Mouse (Mus musculus) stomach, embryonic 14.5 days (tissue): ENCODE results near the gene Mgat4b. TPM values are rescaled to one million over a fixed set of nuclear protein-coding genes. Genes with fewer than 3 reads are reported as not detected.

ENCODE experiments used
- ATAC-seq: fragments of 200-750 bp; cut with Nextera tagmentation; 2 replicates; pipeline ENCODE4 v1.8.0; 2017; ENCODE audit warnings: low read depth, moderate TSS enrichment; ENCODE audit not compliant: insufficient number of reproducible peaks, insufficient read depth, low FRiP score
- H3K27ac ChIP-seq: fragments of 300-500 bp; sonication (generic); 2 replicates; pipeline ENCODE4 v1.5.1; 2014; ENCODE audit warnings: mild to moderate bottlenecking, low read length, moderate library complexity, mixed read lengths
- H3K27me3 ChIP-seq: fragments of 300-500 bp; sonication (generic); 2 replicates; pipeline ENCODE4 v1.6.1; 2014; ENCODE audit warnings: low read length, control low read depth, mixed read lengths; ENCODE audit not compliant: control insufficient read depth, insufficient read depth
- H3K36me3 ChIP-seq: fragments of 300-500 bp; sonication (generic); 2 replicates; pipeline ENCODE4 v1.6.1; 2014; ENCODE audit warnings: mild to moderate bottlenecking, control low read depth, low read length, moderate library complexity, mixed read lengths; ENCODE audit not compliant: control insufficient read depth, insufficient read depth
- H3K4me1 ChIP-seq: fragments of 300-500 bp; sonication (generic); 2 replicates; pipeline ENCODE4 v1.6.1; 2014; ENCODE audit warnings: low read length, control low read depth, mixed read lengths; ENCODE audit not compliant: control insufficient read depth, insufficient read depth
- H3K4me2 ChIP-seq: fragments of 300-500 bp; sonication (generic); replicated peaks from 2 replicates; pipeline ENCODE4 v1.6.1; 2014; ENCODE audit warnings: low read depth, low read length, control low read depth
- H3K4me3 ChIP-seq: fragments of 300-500 bp; sonication (generic); 2 replicates; pipeline ENCODE4 v1.5.1; 2014; ENCODE audit warnings: low read depth, low read length, control low read depth
- H3K9ac ChIP-seq: fragments of 300-500 bp; sonication (generic); replicated peaks from 2 replicates; pipeline ENCODE4 v1.6.1; 2014; ENCODE audit warnings: low read depth, mild to moderate bottlenecking, control low read depth, low read length, moderate library complexity, mixed read lengths
- H3K9me3 ChIP-seq: fragments of 300-500 bp; sonication (generic); 2 replicates; pipeline ENCODE4 v1.6.1; 2016; ENCODE audit warnings: low read depth, low read length, control low read depth; ENCODE audit not compliant: control insufficient read depth
- WGBS: fragments of 180-500 bp; shearing (Covaris S2); extraction: QIAGEN DNeasy Blood & Tissue Kit; methylation state at CpG from one replicate; pipeline ENCODE4 v1.1.7; 2014; 5-methylcytosine and 5-hydroxymethylcytosine counted together
- polyA plus RNA-seq: library from polyadenylated mRNA; unstranded; fragments of >200 nt; fragmentation: Nextera tagmentation; extraction: Ambion mirVana; gene quantifications from 2 replicates; pipeline ENCODE4 v1.2.1, GENCODE M21; 2014

Gene Mgat4b
- polyA plus RNA-seq, 1 experiment from 2014 or later: 9.6 TPM

DNA sequence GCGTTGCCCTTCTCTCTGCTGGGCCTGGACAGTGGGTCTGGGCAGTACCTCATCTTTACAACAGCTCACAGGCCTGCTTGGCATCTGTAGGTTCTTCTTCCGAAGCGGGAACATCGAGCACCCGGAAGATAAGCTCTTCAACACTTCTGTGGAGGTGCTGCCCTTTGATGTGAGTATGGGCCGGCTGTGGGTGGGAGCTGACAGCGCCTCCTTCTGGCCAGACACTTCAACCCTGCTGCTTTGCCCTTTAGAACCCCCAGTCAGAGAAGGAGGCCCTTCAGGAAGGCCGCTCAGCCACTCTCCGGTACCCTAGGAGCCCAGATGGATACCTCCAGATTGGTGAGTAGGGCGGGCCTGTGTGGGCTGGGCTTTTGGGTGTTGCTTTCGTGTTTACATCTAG is 23.3 kb downstream of the Mgat4b start:
- no peak overlapping the region for H3K4me2 ChIP-seq
- peaks cover 6% of the 10 kb centered on the region; the same call in 1 of the 2 replicates for H3K27me3 ChIP-seq
- no peak for ATAC-seq
- H3K9me3 ChIP-seq: no peaks in the 10 kb centered on the region
- H3K36me3 ChIP-seq: peaks cover 30% of the 10 kb centered on the region
- H3K4me3 ChIP-seq: no peak overlapping the region
- no peak overlapping the region for H3K27ac ChIP-seq
- no peak overlapping the region for H3K9ac ChIP-seq
- WGBS: 87% methylated on average over 11 of the region's 11 CpGs
- H3K4me1 ChIP-seq: peaks cover 14% of the 10 kb centered on the region

DNA sequence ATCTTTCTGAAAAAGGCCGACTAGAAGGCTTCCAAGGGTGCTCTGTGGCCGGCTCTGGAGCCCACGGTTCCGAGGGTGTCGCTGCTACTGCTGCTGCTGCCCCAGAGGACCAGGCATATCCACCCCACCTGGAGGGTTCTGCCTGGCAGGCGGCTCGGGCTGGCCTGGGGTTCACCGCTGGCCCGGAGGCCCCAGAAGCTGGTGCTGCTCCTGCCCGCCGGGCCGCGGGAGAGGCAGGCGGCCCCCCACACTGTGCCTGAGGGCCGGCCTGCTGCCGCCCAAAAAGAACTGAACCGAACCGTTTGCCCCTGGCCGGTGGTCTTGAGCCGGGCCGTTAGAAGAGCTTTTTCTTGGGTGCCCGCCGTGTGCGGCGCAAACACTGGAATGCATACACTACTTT is 23.9 kb downstream of the Mgat4b start:
- Histone ChIP-seq H3K4me2 (no peak overlapping the region), H3K9me3 (no peaks in the 10 kb centered on the region), H3K36me3 (peaks cover 30% of the 10 kb centered on the region), H3K27me3 (peaks cover 6% of the 10 kb centered on the region; the same call in 1 of the 2 replicates), H3K9ac (no peak overlapping the region), H3K4me1 (peaks cover 10% of the 10 kb centered on the region; the same call in 1 of the 2 replicates), H3K27ac (no peak overlapping the region), H3K4me3 (no peak overlapping the region)
- ATAC-seq: no peak
- WGBS: 94% methylated on average over 23 of the region's 25 CpGs

DNA sequence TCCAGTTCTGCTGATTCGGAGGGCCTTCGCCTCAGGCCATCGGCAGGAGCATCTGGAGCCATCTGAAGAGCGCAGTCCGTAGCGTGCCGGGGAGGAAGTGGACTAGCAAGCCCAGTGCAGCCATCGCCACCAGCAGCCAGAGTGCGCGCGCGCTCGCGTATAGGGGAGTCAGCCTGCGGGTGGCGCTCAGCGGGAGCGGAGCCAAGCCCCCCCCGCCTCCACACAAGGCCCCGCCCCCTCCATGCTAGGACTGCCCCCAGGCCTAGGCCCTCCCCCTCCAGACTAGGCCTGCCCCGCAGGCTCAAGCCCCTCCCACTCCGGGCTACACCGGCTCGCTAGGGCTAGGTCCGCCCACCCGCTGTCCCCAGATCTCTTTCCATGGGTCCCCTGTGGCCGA is 25.8 kb downstream of the Mgat4b start:
- Histone ChIP-seq H3K4me1 (0 out of 2 replicates have a peak, but pooled peaks cover 8% of the 10 kb centered on the region), H3K4me2 (peak overlapping the region; percentile 87), H3K27me3 (peaks cover 6% of the 10 kb centered on the region; the same call in 1 of the 2 replicates), H3K9me3 (no peaks in the 10 kb centered on the region), H3K4me3 (peak overlapping the region; percentile 49), H3K9ac (peak overlapping the region; percentile 45; the same call in 1 of the 2 replicates), H3K27ac (no peak overlapping the region), H3K36me3 (peaks cover 30% of the 10 kb centered on the region)
- under 1% methylated on average over 25 of the region's 27 CpGs for WGBS
- ATAC-seq: peak; percentile 95

DNA sequence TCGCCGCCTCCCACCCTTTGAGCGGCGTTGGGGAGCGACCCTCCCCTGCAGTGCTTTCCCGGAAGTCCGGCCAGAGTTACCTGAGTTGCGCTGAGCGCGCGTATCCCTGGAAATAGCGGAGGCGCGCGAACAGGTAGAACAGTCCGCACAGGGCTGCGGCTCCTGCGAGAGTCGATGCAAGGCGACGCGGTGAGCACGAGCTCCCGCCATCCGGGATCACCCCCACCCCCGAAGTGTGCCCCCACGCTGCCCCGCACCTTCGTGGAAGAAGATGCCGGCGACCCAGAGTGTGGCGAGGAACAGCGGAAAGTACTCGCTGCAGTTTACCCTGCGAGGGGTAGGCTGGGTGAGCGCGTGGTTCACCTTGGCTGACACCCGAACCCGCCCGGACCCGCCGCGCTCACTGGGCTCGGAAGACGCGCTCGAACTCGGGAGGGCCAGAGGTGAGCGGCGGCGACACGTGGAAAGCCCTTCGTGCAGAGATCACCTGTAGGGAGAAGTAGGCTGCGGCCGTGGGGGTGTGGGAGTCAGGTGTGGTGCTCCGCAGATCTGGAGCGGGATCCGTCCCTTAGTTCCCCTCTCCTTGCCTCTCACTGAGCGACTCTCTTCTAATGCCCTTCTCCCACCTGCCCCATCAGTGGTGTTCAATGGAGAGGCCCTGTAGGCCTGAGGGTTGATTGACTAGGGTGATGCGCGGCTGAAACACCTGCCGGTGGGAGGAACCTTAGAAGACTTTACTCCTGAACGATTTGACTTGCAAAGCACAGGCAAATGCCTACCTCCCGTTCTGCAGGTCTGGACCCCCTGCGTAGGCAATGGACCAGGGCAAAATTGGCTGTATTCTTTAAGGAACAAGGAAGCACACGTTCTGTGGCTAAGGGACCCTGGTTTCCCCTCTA is 26.5 kb downstream of the Mgat4b start:
- peak overlapping the region; percentile 45; the same call in 1 of the 2 replicates for H3K9ac ChIP-seq
- peaks cover 28% of the 10 kb centered on the region for H3K36me3 ChIP-seq
- no peak overlapping the region for H3K27ac ChIP-seq
- peak overlapping the region; percentile 49 for H3K4me3 ChIP-seq
- WGBS: 1% methylated on average over 66 of the region's 66 CpGs
- H3K27me3 ChIP-seq: peaks cover 6% of the 10 kb centered on the region; the same call in 1 of the 2 replicates
- ATAC-seq: peak; percentile 34
- peak overlapping the region; percentile 87 for H3K4me2 ChIP-seq
- 0 out of 2 replicates have a peak, but pooled peaks cover 8% of the 10 kb centered on the region for H3K4me1 ChIP-seq
- no peaks in the 10 kb centered on the region for H3K9me3 ChIP-seq

DNA sequence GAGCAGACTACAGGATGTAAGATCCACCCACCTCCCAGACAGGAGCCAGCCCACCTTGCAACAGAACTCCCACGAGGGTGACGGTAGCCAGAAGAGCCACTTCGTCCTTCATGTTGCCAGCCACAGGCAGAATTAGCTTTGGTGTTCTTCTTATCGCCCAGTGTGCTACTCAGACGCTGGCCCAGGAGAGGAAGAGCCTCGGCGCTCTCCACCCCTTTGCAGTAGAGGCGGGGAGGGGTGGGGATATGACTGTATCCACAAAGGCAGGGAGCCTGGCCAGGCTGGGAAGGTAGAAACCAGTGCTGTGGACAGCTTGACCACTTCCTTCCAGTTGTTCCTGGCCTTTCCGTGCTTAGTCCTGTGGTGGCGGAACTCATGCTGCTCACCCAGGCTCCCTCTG is 27.6 kb downstream of the Mgat4b start, which contains the start of gene Ltc4s:
TSS of gene Ltc4s (minus strand) at position 293 of the 400 bp plus-strand sequence.
- no peak for ATAC-seq
- 0 out of 2 replicates have a peak, but pooled peaks cover 8% of the 10 kb centered on the region for H3K4me1 ChIP-seq
- H3K4me3 ChIP-seq: peak within 1 kb of the TSS; percentile 49
- H3K4me2 ChIP-seq: peak within 1 kb of the TSS; percentile 87
- H3K9ac ChIP-seq: peak within 1 kb of the TSS; percentile 45; the same call in 1 of the 2 replicates
- 49% methylated on average over 10 of the region's 10 CpGs for WGBS
- H3K27ac ChIP-seq: no peak within 1 kb of the TSS
- no peaks in the 10 kb centered on the region for H3K9me3 ChIP-seq
- H3K27me3 ChIP-seq: peaks cover 6% of the 10 kb centered on the region; the same call in 1 of the 2 replicates
- H3K36me3 ChIP-seq: peaks cover 16% of the 10 kb centered on the region

DNA sequence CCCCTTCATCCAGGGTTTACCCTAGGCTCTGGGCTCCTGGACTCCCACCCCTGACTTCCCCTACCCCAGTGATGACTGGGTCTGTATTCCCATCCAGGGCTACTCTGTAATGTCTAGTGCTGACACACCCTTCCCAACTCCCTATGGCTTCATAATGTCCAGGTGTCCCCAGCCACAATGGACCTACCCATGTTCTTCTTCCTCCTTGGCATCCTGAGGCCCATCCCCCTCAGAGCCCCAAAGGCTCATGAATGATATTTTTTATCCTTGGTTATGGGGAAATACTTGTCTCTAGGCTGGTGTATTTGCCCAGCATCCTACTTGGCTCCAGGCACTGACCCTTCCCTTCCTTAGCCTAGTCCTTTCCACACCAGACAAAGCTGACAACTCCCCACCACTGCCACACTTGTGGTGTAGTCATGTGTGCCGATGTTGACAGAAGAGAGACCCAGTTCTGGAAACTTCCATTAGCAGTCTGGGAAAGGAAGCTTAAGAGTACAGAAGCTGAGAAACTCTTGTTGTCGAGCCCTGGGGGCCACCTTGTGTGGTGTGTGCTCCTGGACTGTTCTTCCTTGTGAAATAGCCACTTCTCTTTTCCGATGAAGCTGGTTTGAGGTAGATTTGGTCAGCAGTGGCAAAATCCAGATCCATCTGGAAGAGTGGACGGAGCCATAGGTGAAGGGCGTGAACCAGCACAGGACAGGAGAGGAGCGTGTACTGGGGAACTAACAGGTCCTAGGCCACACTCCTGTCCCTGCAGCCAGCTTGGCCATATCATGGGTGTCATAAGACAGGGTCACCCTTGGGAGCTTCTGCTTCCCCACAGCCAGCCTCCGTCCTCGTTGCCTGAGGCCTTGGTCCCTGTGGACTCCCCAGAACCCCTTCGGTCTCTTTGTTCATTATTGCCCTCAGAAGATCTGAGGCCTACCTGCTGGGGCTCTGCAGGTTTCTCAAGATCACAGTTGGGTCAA is 28.4 kb downstream of the Mgat4b start:
- H3K9me3 ChIP-seq: no peaks in the 10 kb centered on the region
- H3K36me3 ChIP-seq: peaks cover 9% of the 10 kb centered on the region
- H3K4me2 ChIP-seq: no peak overlapping the region
- H3K27me3 ChIP-seq: peaks cover 6% of the 10 kb centered on the region; the same call in 1 of the 2 replicates
- 90% methylated on average over 9 of the region's 9 CpGs for WGBS
- no peak overlapping the region for H3K4me3 ChIP-seq
- H3K4me1 ChIP-seq: 0 out of 2 replicates have a peak, but pooled peaks cover 8% of the 10 kb centered on the region
- no peak for ATAC-seq
- no peak overlapping the region for H3K9ac ChIP-seq
- H3K27ac ChIP-seq: no peak overlapping the region

DNA sequence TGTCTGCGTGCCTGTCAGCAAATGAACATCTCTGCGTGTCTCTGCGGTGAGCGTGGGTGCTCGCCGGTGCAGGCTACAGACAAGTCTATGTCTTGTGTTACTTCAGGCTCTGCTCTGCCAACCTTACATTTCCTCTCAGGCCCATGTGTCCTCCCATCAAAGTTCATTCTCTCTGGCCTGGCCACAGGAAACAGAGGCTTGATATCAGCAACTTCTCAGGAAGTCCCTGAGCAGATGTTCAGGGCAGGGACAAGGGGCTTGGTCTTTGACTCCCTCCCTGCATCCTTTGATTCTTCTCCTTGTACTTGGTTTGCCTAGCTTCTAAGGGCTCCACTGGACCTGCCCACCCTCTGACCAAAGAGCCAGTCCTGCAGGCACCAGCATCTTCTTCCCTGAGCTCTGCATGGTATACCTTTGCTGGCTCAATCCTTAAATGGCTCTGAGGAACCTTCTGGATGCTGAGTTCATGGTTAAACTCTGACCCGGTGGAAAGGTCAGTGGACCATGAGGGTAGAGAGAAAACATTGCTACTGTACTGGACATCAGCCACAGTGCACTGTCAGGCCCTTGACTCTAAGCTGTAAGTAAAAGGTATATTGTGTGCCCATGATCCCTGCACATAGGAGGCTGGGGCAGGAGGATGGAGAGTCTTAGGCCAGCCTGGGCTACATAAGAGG is 29.7 kb downstream of the Mgat4b start:
- H3K4me2 ChIP-seq: no peak overlapping the region
- H3K4me3 ChIP-seq: no peak overlapping the region
- WGBS: 91% methylated on average over 7 of the region's 7 CpGs
- H3K9ac ChIP-seq: no peak overlapping the region
- no peak for ATAC-seq
- peaks cover 6% of the 10 kb centered on the region; the same call in 1 of the 2 replicates for H3K27me3 ChIP-seq
- 0 out of 2 replicates have a peak, but pooled peaks cover 8% of the 10 kb centered on the region for H3K4me1 ChIP-seq
- no peaks in the 10 kb centered on the region for H3K9me3 ChIP-seq
- H3K36me3 ChIP-seq: no peaks in the 10 kb centered on the region; the same call in 1 of the 2 replicates
- H3K27ac ChIP-seq: no peak overlapping the region
